Mouse (Mus musculus) CD4-positive, CD25-positive, alpha-beta regulatory T cell, adult 4 months (primary cell): ENCODE results near the gene Adap1. TPM values are rescaled to one million over a fixed set of nuclear protein-coding genes. Genes with fewer than 3 reads are reported as not detected.

ENCODE experiments used
- ATAC-seq: one replicate; pipeline ENCODE4 v1.8.0; 2017
- polyA plus RNA-seq, 2 experiments: library from polyadenylated mRNA; unstranded; fragments of 100-300 nt; shearing (Covaris generic); gene quantifications; one replicate each; pipeline ENCODE4 v1.2.1; 2017

Adap1 gene
- polyA plus RNA-seq, 2 experiments from 2014 or later, result 4.8 to 6.0 TPM

GRCm38 (mm10) chr5:139247767-139248166, 77.7 kb downstream of the Adap1 start:
- no peak for ATAC-seq

GRCm38 (mm10) chr5:139243384-139243783, 82.0 kb downstream of the Adap1 start:
- ATAC-seq, result no peak

GRCm38 (mm10) chr5:139241022-139241761, 84.2 kb downstream of the Adap1 start:
- no peak for ATAC-seq

- ATAC-seq, result no peak
These were observed 88.0 kb downstream of the Adap1 start for GRCm38 (mm10) chr5:139237436-139237835.

- no peak for ATAC-seq
These were observed 91.0 kb downstream of the Adap1 start for GRCm38 (mm10) chr5:139234423-139234822.

- ATAC-seq, result no peak
These were observed 93.3 kb downstream of the Adap1 start for GRCm38 (mm10) chr5:139232083-139232482.

- no peak for ATAC-seq
These were observed 95.7 kb downstream of the Adap1 start for GRCm38 (mm10) chr5:139229716-139230115.

- ATAC-seq, result no peak
These were observed 97.1 kb downstream of the Adap1 start for GRCm38 (mm10) chr5:139228318-139228717.

- no peak for ATAC-seq
These were observed 97.8 kb downstream of the Adap1 start for GRCm38 (mm10) chr5:139227645-139228044.

GRCm38 (mm10) chr5:139227236-139227635, 98.2 kb downstream of the Adap1 start:
- ATAC-seq, result no peak

GRCm38 (mm10) chr5:139223331-139223730, 102.1 kb downstream of the Adap1 start:
- no peak for ATAC-seq

Other genes with a start within 250 kb of the Adap1 start
- 1 to 10 TPM in 1 of 2 experiments, under 1 TPM in 1; 0.98 to 3.1 TPM for gene Prkar1b, start 175.6 kb downstream of the Adap1 start, polyA plus RNA-seq
- 10 to 100 TPM in 1 of 2 experiments, 1 to 10 TPM in 1; 8.2 to 16.0 TPM for gene Dnaaf5, start 175.4 kb downstream of the Adap1 start, polyA plus RNA-seq
- gene Sun1, start 125.0 kb downstream of the Adap1 start, polyA plus RNA-seq, result 10 to 100 TPM; 36.2 to 64.2 TPM
- gene Get4, start 73.3 kb downstream of the Adap1 start, polyA plus RNA-seq, result 10 to 100 TPM; 12.5 to 12.6 TPM
- 10 to 100 TPM; 49.9 to 52.2 TPM for gene Cox19, start 25.8 kb upstream of the Adap1 start, polyA plus RNA-seq
- not detected for gene Cyp2w1, start 27.0 kb upstream of the Adap1 start, polyA plus RNA-seq
- gene Gpr146, start 52.1 kb upstream of the Adap1 start, polyA plus RNA-seq, result 10 to 100 TPM in 1 of 2 experiments, 1 to 10 TPM in 1; 8.1 to 11.3 TPM
- gene C130050O18Rik, start 79.7 kb upstream of the Adap1 start, polyA plus RNA-seq, result not detected
- gene Gper1, start 97.5 kb upstream of the Adap1 start, polyA plus RNA-seq, result not detected
- 1 to 10 TPM; 2.5 to 6.8 TPM for gene 3110082I17Rik, start 134.9 kb upstream of the Adap1 start, polyA plus RNA-seq
- gene Zfand2a, start 158.9 kb upstream of the Adap1 start, polyA plus RNA-seq, result 10 to 100 TPM; 10.2 to 10.6 TPM
- gene Uncx, start 217.9 kb upstream of the Adap1 start, polyA plus RNA-seq, result not detected